Mouse (Mus musculus) naive thymus-derived CD4-positive, alpha-beta T cell, adult 2 months (primary cell): ENCODE data around the gene Col1a1.

ENCODE experiments used
- DNase-seq: peaks from one replicate; pipeline ENCODE4 v3.0.0-alpha.2; 2011; ENCODE audit warnings: low read depth

The Col1a1 gene

GRCm38 (mm10) chr11:94996984-94997383, 61.0 kb downstream of the Col1a1 start:
- no peak for DNase-seq

GRCm38 (mm10) chr11:94997596-94997995, 61.6 kb downstream of the Col1a1 start:
- no peak for DNase-seq

DNA sequence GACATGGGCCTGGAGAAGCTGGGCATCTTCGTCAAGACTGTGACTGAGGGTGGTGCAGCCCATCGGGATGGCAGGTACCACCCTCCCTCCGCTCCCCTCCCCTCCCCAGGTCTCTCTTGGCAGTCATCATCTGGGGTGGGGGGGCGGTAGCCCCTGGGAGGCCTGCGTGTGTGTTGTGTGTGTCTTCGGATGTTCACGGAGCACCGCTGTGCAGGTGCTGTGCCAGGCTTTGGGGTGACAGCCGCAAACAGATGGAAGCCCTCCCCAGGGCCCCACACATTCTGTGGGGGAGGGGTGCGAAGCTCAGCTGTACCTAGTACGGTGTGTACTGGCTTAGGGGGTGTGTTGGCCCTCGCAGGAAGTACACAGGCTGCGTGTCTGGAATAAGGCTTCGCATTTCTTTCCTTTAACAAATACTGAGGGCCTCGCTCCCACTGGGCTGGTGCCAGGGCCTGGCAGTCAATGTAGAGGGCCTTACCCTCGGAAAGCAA, 62.1 kb downstream of the Col1a1 start:
- DNase-seq: peak; percentile 68

DNA sequence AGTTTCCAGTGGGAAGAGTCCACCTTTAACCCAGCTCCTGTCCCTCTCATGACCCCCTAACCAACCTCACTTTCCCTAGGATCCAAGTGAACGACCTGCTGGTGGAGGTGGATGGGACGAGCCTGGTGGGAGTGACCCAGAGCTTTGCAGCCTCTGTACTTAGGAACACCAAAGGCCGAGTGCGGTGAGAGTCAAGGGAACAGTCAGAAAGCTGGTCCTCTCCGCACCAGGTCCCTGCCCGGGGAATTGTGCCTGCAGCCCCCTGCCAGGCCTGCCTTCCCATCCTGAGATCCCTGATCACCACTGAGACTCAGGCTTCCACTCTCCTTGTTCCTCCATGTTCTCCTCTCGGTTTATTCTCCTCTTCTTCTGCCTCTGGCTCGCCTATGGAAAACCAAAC, 64.1 kb downstream of the Col1a1 start:
- DNase-seq: no peak

DNA sequence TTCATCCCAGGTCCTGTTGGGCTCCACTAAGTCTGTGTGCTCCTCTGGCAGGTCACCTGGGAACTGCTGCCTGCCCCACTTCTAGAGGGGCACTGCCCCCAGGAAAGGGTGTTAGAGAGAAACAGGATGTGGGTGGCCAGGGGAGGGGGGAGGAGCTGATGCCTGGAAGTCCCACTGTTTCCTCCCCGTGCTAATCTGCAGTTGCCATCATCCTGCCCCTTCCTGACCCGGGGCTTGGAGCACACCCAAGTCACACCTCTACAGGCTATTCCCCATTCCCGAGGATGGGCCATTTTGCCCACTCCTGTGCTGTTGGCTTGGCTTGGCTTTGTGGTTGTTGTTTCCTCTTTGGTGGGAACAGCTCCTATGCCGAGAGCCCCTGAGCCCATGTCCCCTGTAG, 64.5 kb downstream of the Col1a1 start:
- peak; percentile 60 for DNase-seq

- DNase-seq: peak; percentile 81
Observed at GRCm38 (mm10) chr11:95001058-95001457, 65.0 kb downstream of the Col1a1 start.

GRCm38 (mm10) chr11:95001584-95002347, 65.7 kb downstream of the Col1a1 start:
- no peak for DNase-seq
